Mouse (Mus musculus): Measurements from ENCODE around the gene Tbc1d2b. TPM values are rescaled to one million over a fixed set of nuclear protein-coding genes. Genes with fewer than 3 reads are reported as not detected.
A peak's percentile ranks its signal among the peaks of the same experiment; 100 is the strongest.

Tbc1d2b gene
- polyA plus RNA-seq, 1 experiment: 26.2 TPM

GRCm38 (mm10) chr9:90250964-90251750 lies 19.4 kb downstream of the Tbc1d2b start:
- Histone ChIP-seq H3K4me3 (replicated peaks; ENCODE audit: control insufficient read depth, low read depth, low read length) (no peak overlapping the region), H3K4me1 (ENCODE audit: control insufficient read depth, insufficient read depth, low read length) (peaks cover 15% of the 10 kb centered on the region), H3K27ac (ENCODE audit: control insufficient read depth, insufficient read depth, low read depth, low read length, poor library complexity) (peak overlapping the region; percentile 50; the same call in 1 of the 2 replicates)
- TF ChIP-seq CTCF (IDR thresholded peaks at IDR 0.05; ENCODE audit: control insufficient read depth, insufficient read depth, low read length) (no peak), POLR2A (IDR thresholded peaks at IDR 0.05; ENCODE audit: borderline replicate concordance, control insufficient read depth, low read depth, low read length) (no peak)
- whole genome bisulfite sequencing: 39% methylated on average over 13 of the region's 13 CpGs

DNA sequence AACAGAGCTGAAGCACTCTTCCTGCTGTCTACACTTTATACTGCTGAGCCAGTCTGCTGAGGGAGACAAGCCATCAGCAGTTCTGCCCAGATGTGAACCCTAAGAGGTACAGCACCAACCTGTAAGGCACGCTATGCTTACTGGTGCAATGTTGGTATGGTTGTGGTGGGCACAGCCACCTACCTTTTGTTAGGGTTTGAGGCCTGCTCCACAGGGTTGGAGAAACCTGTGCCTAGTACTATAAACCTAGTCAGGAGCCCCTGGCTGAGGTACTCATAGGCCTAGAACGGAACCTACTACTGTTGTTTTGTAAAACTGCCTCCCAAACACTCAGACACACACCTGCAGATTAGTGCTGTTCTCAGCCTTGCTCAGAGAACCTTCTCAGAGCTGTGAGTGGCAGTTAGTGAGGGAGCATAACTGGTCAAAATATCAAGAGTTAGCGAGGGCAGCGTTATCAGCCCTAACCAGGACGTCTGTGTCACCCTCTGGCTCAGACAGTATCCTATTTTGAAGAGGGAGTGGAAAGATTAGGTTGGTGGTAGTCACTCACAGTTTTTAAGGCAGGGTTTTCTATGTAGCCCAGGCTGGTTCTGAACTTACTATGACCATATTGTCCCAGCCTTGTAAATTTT lies 20.3 kb downstream of the Tbc1d2b start:
- H3K4me1 ChIP-seq (ENCODE audit: control insufficient read depth, insufficient read depth, low read length): peaks cover 18% of the 10 kb centered on the region
- H3K4me3 ChIP-seq (replicated peaks; ENCODE audit: control insufficient read depth, low read depth, low read length): no peak overlapping the region
- whole genome bisulfite sequencing: 50% methylated on average over 5 of the region's 5 CpGs

GRCm38 (mm10) chr9:90249036-90249435 lies 21.6 kb downstream of the Tbc1d2b start:
- 60% methylated on average over 2 of the region's 2 CpGs for WGBS
- Histone ChIP-seq H3K4me1 (ENCODE audit: control insufficient read depth, insufficient read depth, low read length) (peaks cover 21% of the 10 kb centered on the region), H3K4me3 (replicated peaks; ENCODE audit: control insufficient read depth, low read depth, low read length) (no peak overlapping the region), H3K27ac (ENCODE audit: control insufficient read depth, insufficient read depth, low read depth, low read length, poor library complexity) (peak overlapping the region; percentile 85)
- TF ChIP-seq POLR2A (IDR thresholded peaks at IDR 0.05; ENCODE audit: borderline replicate concordance, control insufficient read depth, low read depth, low read length) (no peak), CTCF (IDR thresholded peaks at IDR 0.05; ENCODE audit: control insufficient read depth, insufficient read depth, low read length) (no peak)

More for the DNA sequence above, 20.3 kb downstream of the Tbc1d2b start:
- no peak for TF ChIP-seq CTCF (IDR thresholded peaks at IDR 0.05; ENCODE audit: control insufficient read depth, insufficient read depth, low read length)
- TF ChIP-seq POLR2A (IDR thresholded peaks at IDR 0.05; ENCODE audit: borderline replicate concordance, control insufficient read depth, low read depth, low read length): no peak
- H3K27ac ChIP-seq (ENCODE audit: control insufficient read depth, insufficient read depth, low read depth, low read length, poor library complexity): peak overlapping the region; percentile 85

DNA sequence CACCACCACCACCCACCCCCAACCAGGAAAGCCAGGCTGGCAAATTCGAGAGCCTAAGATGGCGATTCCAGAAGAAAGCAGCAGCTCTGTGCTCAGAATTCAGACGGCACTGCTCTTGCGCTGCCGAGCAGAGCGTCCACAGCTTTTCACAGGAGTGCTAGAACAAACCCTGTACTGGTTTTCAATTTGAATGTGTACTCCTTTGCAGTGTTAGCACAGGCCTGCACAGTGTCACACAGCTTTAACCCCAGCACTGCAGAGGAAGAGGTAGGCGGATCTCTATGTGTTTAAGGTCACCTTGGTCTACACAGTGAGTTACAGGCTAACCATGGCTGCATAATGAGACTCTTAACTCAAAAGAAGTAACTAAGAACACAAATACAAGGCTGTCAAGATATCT lies 22.3 kb downstream of the Tbc1d2b start:
- H3K4me1 ChIP-seq (ENCODE audit: control insufficient read depth, insufficient read depth, low read length): peaks cover 23% of the 10 kb centered on the region
- peak overlapping the region; percentile 37 for H3K4me3 ChIP-seq (replicated peaks; ENCODE audit: control insufficient read depth, low read depth, low read length)
- WGBS: 80% methylated on average over 7 of the region's 7 CpGs
- TF ChIP-seq CTCF (IDR thresholded peaks at IDR 0.05; ENCODE audit: control insufficient read depth, insufficient read depth, low read length): no peak
- TF ChIP-seq POLR2A (IDR thresholded peaks at IDR 0.05; ENCODE audit: borderline replicate concordance, control insufficient read depth, low read depth, low read length): no peak
- H3K27ac ChIP-seq (ENCODE audit: control insufficient read depth, insufficient read depth, low read depth, low read length, poor library complexity): peak overlapping the region; percentile 54

GRCm38 (mm10) chr9:90247316-90247715 lies 23.3 kb downstream of the Tbc1d2b start:
- 18% methylated on average over 7 of the region's 7 CpGs for WGBS
- no peak overlapping the region for H3K4me3 ChIP-seq (replicated peaks; ENCODE audit: control insufficient read depth, low read depth, low read length)

DNA sequence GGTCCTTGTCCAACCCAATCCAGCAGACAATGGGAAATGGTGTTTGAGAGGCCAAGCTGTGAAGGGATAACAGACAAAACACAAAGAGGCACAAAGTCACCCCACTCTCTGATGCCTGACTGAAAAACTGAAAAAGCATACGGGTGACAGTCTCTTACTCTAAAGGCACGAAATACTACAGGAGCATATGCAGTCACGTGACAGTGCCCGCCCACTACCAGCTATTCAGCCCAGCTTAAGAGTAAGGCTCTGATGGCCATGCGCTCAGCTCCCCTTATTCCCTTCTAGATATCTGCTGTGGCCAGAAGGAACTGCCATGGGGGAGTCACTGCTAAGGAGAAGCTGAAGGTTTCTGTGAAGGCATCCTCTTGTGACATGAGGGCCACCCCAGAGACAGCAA lies 24.8 kb downstream of the Tbc1d2b start:
- 36% methylated on average over 5 of the region's 5 CpGs for WGBS
- Histone ChIP-seq H3K4me1 (ENCODE audit: control insufficient read depth, insufficient read depth, low read length) (peaks cover 21% of the 10 kb centered on the region), H3K27ac (ENCODE audit: control insufficient read depth, insufficient read depth, low read depth, low read length, poor library complexity) (peak overlapping the region; percentile 83), H3K4me3 (replicated peaks; ENCODE audit: control insufficient read depth, low read depth, low read length) (no peak overlapping the region)
- TF ChIP-seq CTCF (IDR thresholded peaks at IDR 0.05; ENCODE audit: control insufficient read depth, insufficient read depth, low read length) (no peak), POLR2A (IDR thresholded peaks at IDR 0.05; ENCODE audit: borderline replicate concordance, control insufficient read depth, low read depth, low read length) (no peak)

More at GRCm38 (mm10) chr9:90247316-90247715, 23.3 kb downstream of the Tbc1d2b start:
- TF ChIP-seq POLR2A (IDR thresholded peaks at IDR 0.05; ENCODE audit: borderline replicate concordance, control insufficient read depth, low read depth, low read length): no peak
- no peak for TF ChIP-seq CTCF (IDR thresholded peaks at IDR 0.05; ENCODE audit: control insufficient read depth, insufficient read depth, low read length)
- Histone ChIP-seq H3K4me1 (ENCODE audit: control insufficient read depth, insufficient read depth, low read length) (peaks cover 24% of the 10 kb centered on the region), H3K27ac (ENCODE audit: control insufficient read depth, insufficient read depth, low read depth, low read length, poor library complexity) (peak overlapping the region; percentile 35)

DNA sequence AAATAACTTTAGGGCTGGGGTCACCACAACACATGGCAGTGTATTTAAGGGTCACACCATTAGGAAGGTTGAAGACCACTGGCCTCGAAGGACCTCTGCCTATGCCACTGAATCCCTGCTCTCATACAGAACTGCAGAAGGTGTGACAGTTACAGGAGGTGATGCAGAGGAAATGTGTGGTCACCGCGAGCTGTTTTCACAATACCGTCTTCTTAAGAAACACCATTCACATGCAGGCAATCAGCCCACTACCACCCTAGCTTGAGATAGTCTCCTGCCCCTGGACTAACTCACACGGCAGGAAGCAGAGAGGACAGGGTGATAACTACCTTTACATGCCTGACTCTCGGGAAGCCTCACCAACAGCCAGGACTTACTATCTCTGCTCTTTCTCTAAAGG lies 25.4 kb downstream of the Tbc1d2b start:
- Histone ChIP-seq H3K4me1 (ENCODE audit: control insufficient read depth, insufficient read depth, low read length) (peaks cover 23% of the 10 kb centered on the region), H3K27ac (ENCODE audit: control insufficient read depth, insufficient read depth, low read depth, low read length, poor library complexity) (peak overlapping the region; percentile 96), H3K4me3 (replicated peaks; ENCODE audit: control insufficient read depth, low read depth, low read length) (no peak overlapping the region)
- WGBS: 15% methylated on average over 6 of the region's 6 CpGs
- TF ChIP-seq CTCF (IDR thresholded peaks at IDR 0.05; ENCODE audit: control insufficient read depth, insufficient read depth, low read length) (no peak), POLR2A (IDR thresholded peaks at IDR 0.05; ENCODE audit: borderline replicate concordance, control insufficient read depth, low read depth, low read length) (no peak)
